Mouse (Mus musculus): ENCODE data around the gene Aimp1. TPM values are rescaled to one million over a fixed set of nuclear protein-coding genes. Genes with fewer than 3 reads are reported as not detected.

The Aimp1 gene
- 10 to 100 TPM; 68.8 to 80.6 TPM for total RNA-seq (2021)
- long read RNA-seq, experiment 1, transcript Aimp1-201 (7 exons, 1,126 nt): major isoform, 81 of 88 reads
- long read RNA-seq, experiment 1, partial matches to known transcripts: 3 of 88 reads
- long read RNA-seq, experiment 1, other reads (novel, unspliced or antisense): 4 of 88 reads
- long read RNA-seq, experiment 2, transcript Aimp1-201 (7 exons, 1,126 nt): major isoform, 78 of 80 reads
- long read RNA-seq, experiment 2, partial matches to known transcripts: 2 of 80 reads
- long read RNA-seq, experiment 2, other reads (novel, unspliced or antisense): 0 of 80 reads

GRCm38 (mm10) chr3:132684231-132684928 lies at the start of gene Aimp1:
Gene Aimp1 (minus strand): TSS chr3:132684370.
- DNase-seq (ENCODE audit: low spot score): no peak

- DNase-seq (ENCODE audit: low spot score): no peak
Observed at GRCm38 (mm10) chr3:132724326-132724725, 40.2 kb upstream of the Aimp1 start.

- DNase-seq (ENCODE audit: low spot score): no peak
Observed at GRCm38 (mm10) chr3:132717316-132717715, 33.1 kb upstream of the Aimp1 start.

- DNase-seq (ENCODE audit: low spot score): no peak
Observed at GRCm38 (mm10) chr3:132713913-132714312, 29.7 kb upstream of the Aimp1 start.

DNA sequence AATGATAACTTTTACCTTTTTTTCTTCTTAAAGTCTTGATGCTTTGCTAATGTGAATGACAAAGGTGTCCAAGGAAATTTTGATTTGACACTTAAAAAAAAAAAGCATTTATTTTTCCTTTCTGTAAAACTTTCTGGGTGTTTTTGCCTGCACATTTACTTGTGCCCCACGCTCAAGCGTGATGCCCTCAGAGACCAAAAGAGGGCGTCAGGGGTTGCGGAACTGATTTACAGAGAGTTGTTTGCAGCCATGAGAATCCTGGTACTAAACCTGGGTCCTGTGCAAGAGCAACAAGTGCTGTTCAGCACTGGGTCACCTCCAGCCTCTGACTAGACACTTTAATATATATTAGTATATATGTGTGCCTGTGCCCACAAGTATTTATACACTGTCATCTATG lies 22.8 kb upstream of the Aimp1 start:
- DNase-seq (ENCODE audit: low spot score): no peak

DNA sequence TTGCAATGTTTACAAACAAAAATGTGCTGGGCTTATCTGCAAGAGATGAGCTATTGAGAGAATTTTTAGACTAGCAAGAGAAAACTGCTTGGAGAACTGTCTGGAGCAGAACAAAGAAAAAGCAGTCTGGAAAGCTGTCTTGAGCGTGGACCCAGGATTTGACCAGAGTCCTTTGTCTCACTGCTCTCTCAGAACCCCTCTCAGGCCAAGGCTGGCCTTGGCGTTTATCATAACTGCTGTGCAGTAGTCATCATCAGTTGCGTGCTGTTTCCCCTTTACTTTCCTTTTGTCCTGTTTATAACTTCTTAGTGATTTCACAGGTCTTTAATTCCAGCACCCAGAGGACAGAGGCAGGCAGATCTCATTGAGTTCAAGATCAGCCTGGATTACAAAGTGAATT lies 20.0 kb upstream of the Aimp1 start:
- no peak for DNase-seq (ENCODE audit: low spot score)

- no peak for DNase-seq (ENCODE audit: low spot score)
Observed at GRCm38 (mm10) chr3:132701368-132701767, 17.2 kb upstream of the Aimp1 start.

DNA sequence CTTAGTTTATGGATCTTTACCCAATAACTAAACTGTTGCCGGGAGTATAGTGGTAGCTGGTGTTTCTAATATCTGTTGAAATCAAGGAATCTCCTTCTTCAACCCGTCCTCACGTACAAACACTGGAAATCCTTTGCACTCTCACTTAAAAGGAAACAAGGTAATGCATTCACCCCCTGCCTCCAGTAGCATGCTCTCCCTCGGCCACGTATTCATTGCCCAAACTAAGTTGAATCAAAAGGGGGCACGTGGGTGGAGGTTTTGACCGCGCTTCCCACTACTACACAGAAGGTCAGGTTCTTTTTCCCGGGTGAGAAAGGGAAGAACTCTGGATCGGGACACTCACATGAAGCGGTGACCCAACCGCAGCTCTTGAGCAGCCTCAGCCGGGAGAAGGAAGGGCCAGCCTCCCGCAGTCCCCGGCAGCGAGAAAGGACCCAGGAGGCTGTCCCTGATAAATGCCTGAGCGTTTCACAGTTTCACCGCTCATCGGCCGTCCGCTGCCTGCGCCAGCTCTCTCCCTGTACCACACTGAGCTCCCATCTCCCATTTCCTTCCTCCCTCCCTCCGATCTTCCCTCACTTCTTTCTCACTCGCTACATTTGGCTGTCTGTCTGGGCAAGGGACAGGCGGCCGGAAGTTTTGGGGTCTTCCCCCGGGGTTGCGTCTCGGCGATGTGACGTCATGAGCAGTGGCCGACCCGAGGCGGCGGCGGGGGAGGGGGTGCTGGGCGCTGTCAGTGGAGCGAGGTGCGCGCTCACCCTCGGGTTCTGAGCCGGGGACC lies 531 bp downstream of the Aimp1 start, which contains the start of gene Tbck:
Gene Tbck (plus strand): TSS at position 698 of the 784 bp plus-strand sequence.
- DNase-seq (ENCODE audit: low spot score): peak; percentile 92

- DNase-seq (ENCODE audit: low spot score): no peak
Observed at GRCm38 (mm10) chr3:132677494-132677893, 6.7 kb downstream of the Aimp1 start.

- DNase-seq (ENCODE audit: low spot score): no peak
Observed at GRCm38 (mm10) chr3:132655955-132656354, 28.2 kb downstream of the Aimp1 start.

DNA sequence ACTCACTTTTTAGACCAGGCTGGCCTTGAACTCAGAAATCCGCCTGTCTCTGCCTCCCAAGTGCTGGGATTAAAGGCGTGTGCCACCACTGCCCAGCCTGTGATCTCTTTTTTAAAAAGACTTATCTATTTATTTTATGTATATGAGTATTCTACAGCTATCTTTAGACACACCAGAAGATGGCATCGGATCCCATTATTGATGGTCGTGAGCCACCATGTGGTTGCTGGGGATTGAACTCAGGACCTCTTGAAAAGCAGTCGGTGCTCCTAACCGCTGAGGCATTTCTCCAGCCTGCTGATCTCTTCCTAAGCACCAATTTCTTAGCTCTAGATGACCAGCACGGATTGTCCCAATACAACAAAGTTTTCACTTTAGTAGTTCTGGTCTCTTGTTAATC lies 30.2 kb downstream of the Aimp1 start:
- DNase-seq (ENCODE audit: low spot score): no peak

- DNase-seq (ENCODE audit: low spot score): peak; percentile 29
Observed at GRCm38 (mm10) chr3:132651776-132652175, 32.4 kb downstream of the Aimp1 start.

DNA sequence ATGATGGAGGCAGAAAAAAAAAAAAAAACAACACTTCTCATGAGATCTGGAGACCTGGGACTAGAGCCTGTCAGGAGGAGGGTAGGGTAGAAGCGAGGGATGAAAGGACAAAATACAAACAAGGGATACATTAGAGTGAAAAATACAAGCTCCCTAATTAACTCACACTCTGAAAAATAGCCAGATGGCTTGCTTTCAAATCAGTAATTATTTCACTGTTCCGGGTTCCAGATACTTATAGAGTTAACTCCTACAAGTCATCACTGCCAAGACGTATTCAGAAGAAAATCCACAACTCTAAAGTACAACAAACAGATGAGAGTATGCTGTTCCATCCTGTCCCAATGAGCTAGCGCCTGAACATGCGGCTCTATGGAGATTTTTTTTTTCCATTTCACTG lies 34.0 kb downstream of the Aimp1 start:
- no peak for DNase-seq (ENCODE audit: low spot score)

DNA sequence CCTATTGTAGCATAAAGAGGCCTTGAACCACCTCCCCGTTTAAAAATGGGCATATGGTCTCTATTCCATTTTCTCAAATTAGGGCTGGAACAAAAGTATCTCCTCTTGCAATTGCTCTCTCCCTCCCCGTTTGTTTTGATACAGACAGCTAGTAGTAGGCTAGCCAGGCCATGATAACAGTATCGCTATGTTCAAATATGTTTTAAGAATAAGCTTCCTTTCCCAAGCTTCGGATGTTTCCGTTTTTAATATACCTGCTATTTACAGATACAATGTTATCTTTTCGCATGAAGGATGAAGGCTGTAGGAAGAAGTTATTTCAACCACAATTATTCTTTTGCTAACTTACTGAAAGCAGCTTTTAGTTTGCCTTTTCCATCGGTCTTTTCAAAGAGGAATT lies 34.8 kb downstream of the Aimp1 start:
- no peak for DNase-seq (ENCODE audit: low spot score)

DNA sequence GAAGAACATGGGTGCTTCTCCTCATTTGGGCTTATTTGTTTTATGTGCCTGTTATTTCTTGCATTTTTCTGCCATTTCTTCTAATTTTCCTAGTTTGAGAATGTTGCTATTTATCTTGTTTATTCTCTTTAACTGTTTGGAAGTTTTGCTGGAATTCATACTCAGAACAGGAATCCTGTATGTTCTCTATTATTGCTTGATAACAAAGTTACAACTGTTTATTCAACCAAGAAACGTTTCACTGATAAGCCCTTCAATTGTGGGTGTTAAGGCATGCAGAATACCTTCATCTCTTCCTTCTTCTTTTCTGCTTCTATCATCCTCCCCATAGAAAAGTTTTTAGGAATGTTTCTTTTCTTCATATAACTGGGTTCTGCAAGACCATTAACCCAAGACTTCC lies 37.4 kb downstream of the Aimp1 start:
- DNase-seq (ENCODE audit: low spot score): no peak

DNA sequence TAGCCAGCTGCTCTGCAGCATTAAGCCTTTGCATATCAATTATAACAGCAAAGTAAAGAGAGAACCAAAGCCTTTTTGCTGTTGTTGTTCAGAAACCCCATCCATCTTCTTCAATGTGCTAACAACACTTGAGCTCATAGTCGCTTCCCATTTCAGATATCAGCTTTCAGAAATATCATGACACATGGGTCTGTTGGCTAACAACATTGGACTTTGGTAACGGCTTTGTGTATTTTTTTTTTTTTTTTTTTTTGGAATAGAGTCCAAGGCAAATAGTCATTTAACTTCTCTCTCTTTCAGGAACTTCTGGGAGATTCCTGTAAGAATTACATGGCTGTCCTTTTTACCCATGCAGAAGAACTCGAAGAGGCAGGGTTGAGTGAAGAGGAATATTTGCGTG lies 40.1 kb downstream of the Aimp1 start:
- no peak for DNase-seq (ENCODE audit: low spot score)

GRCm38 (mm10) chr3:132637080-132637479 lies 47.1 kb downstream of the Aimp1 start:
- no peak for DNase-seq (ENCODE audit: low spot score)

DNA sequence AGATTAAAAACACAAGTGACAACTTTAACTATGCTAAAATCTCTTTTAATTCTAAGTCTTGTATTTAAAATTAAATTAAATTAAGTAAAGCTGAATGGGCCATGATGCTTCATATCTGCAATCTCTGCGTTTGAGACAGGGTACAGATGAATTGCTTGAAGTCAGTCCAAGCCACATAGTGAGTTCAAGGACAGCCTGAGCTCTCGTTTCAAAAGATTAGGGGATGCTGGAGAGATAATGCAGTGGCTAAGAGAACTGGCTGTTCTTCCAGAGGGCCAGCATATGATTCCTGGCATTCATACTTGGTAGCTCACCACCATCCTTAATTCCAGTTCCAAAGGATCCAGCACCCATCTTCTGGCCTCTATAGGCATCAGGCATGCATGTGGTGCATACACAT lies 50.9 kb downstream of the Aimp1 start:
- no peak for DNase-seq (ENCODE audit: low spot score)

GRCm38 (mm10) chr3:132629601-132630239 lies 54.5 kb downstream of the Aimp1 start, which contains the start of gene Gimd1:
Gene Gimd1 (plus strand): TSS chr3:132629820.
- no peak for DNase-seq (ENCODE audit: low spot score)

DNA sequence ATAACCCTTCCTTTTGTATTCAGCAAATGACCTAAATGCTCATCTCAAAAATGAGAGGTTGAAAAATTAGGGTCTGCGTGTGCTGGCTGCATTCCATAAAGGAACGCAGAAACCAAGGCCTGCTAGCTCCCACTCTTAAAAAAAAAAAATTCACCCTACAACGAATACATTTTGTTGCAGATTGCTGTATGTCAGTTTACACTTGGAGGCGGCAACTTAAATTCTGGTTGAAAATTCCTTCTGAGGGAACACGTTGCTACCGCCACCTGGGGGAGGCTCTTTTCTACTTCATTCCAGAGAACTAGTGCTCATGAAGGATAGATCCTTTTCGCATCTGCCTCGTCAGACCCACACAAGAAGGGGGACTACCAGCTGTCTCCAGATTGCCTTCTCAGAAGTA lies 55.4 kb downstream of the Aimp1 start:
- no peak for DNase-seq (ENCODE audit: low spot score)
